Mouse (Mus musculus) hindlimb bud, embryonic 11.5 days (tissue): Measurements from ENCODE around the gene Rsad2.
"Not testable (repeated sequence)": the region's sequence is repeated elsewhere in the genome, so short reads cannot be mapped to it uniquely, and the experiment has no call there.

Experiments
- DNase-seq: peaks from one replicate; pipeline ENCODE4 v3.0.0-alpha.2; 2012; ENCODE audit warnings: low read depth, low spot score; ENCODE audit errors: extremely low spot score

The Rsad2 gene

DNA sequence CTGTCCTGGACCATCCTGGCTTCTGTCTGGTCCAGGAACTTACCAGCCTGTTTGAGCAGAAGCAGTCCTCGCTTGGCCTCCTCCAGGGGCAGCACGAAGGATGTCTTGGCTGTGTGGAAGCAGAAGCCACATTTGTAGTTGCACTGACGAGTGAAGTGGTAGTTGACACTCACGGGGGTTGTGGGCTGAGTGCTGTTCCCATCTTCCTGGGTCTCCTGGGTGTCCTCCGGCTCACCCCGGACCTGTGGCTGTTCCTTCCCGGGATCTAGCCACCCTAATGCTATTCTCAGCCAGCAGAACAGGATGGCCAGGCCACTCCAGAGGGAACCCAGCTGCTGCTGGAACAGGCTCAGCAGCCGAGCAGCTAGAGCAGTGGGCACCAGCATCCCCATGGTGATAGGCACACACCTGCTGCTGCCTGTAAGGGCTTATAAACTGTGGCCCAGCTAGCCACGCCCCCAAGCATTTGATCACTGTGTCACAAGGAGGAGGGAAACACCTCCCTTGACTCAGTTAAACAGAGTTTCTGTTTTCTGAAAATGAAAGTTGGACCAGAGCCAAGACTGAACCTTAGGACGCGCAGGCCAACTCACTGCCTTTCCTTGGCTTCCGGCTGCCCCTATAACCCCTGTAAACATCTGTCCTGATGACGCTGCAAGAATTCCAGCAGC lies at the start of gene Rsad2:
TSS of gene Rsad2 (minus strand) at position 425 of the 671 bp plus-strand sequence.
- no peak for DNase-seq

- no peak for DNase-seq
These were observed 44.8 kb upstream of the Rsad2 start for GRCm38 (mm10) chr12:26501042-26501441.

- DNase-seq, result no peak
These were observed 33.7 kb upstream of the Rsad2 start for GRCm38 (mm10) chr12:26489942-26490341.

DNA sequence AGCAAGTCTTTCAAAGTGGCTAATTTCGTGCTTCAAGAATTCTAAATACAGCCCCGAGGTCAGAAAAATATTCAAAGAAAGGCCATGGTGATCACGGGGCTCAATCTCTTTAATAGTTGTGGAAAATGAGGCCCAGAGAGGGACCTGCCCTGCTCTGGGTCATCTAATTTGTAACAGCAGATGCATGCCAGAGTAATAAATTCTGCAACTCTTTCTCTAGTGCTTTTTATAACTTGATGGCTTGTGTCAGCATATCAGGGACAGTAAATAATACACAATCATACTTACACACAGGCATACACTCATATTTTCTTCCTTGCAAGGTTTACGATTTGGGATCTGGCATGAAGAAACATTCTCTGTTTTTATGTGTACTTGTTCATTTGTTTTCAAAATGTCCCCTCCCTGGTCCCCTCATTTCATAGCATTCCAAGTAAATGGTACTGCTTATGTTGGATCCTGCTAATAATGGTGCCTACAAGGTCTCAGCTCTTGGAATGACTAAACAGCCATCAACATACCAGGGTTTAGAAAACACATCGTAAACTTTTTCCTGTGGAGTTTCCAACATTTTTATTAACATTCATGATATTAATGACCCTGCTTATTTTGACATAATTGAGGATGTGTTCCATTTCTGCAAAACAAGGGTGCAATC lies 32.5 kb upstream of the Rsad2 start:
- no peak for DNase-seq

DNA sequence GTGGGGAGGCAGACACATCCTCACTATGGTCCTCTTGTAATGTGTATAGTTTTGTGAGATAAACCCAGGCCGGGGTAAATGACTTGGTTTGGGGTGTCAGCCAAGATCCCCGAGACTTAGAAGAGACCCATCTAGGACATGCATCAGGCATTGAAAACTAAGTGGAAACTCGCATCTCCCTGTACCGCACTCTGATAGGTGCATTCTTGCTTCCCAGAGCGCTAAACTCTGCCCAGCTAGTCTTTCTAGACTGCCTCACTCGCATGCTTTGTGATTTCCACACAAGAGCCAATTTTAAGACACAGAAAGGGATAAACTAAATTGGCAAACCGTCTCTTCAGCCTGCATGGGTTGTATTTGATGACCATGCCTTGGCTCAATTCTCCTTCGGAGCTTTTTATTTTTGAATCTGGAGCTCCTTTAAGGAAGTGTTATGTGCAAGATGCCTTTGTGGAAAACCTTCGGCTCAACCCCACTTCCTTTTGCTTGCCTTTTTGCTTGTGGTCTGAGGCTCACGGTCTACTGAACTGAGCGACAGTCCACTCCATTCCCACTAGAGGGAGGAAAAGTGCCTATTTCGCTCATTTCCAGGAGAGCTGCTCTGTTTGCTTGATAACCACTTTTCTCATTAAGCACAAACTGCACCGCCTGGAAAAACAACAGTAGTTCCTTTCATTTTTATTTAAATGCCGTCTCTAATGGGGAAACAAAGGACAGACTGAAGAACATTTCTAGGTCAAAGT lies 31.8 kb upstream of the Rsad2 start:
- DNase-seq, result peak; percentile 62

DNA sequence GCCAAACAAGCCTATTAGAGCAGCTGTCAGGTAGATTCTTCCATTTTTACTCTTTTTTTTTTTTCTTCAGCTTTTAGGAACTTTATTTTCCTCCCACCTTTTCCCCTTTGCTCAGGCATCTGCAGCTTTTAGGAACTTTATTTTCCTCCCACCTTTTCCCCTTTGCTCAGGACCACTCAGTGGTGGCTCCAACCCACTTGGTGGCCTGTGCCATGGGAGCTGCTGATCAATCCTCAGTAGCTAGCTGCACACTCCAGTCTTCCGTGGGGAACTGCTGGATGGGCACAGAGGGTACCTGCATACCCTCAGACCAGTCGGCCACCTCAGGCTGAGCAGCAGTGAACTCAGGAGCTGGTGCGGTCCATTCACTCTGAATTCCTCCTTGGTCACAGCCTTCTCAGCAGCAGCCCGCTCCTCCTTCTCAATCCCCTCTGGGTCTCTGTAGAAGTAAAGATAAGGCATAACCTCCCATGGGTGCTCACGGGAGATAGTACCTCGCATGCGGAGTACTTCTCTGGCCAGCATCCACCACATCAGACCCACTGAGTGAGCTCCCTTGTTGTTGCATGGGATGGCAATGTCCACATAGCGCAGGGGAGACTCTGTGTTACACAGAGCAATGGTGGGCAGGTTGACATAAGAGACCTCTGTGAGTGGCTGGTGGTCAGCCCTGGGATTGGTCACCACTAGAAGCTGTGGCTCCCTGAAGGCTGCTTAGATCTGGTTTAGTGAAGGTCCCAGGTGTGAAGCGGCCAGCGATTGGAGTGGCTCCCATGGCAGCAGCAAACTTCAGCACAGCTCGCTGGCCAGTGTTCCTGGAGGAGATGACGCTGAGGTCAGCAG lies 29.7 kb upstream of the Rsad2 start:
- DNase-seq, result not testable (repeated sequence)

DNA sequence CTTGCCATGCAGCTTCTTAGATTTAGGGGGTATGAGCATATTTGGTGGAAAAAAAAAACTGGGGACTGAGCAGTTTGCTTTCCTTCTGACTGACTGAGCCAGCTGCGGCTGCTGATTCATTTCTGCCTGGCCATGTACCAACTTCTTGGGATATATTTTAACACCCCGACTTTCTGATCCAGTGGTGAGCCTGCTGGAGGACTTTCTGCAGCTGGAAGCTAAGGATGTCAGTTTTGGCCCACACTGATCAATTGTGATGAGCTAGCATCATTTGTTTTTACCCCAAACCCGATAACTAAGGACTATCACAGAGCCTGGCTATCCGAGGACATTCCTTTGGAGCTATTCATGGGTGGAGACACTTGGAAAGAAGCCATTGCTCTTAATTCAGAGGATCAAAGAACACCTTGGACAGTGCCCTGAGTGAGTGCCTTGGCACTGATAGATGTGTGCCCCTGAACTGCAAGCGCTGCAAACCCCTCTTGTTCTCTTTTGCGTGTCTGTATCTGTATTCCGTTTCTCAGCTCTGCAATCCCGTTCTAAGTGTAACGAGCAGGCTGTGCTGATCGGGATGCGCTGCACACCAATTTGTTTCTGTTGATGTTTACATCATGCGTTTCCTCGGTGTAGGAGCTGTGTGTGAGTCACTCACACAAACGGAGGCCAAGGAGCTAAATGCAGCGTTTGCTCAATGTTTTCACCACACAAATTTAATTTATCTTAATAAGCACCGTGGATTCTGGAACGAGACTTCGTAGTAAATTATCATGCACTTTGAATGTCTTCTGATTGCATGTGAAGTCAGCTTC lies 22.1 kb upstream of the Rsad2 start:
- DNase-seq, result no peak

GRCm38 (mm10) chr12:26477198-26477597 lies 20.9 kb upstream of the Rsad2 start:
- no peak for DNase-seq

- no peak for DNase-seq
These were observed 17.5 kb upstream of the Rsad2 start for GRCm38 (mm10) chr12:26473746-26474145.

GRCm38 (mm10) chr12:26472770-26473481 lies 16.7 kb upstream of the Rsad2 start:
- no peak for DNase-seq

GRCm38 (mm10) chr12:26471376-26471775 lies 15.1 kb upstream of the Rsad2 start:
- DNase-seq, result no peak

DNA sequence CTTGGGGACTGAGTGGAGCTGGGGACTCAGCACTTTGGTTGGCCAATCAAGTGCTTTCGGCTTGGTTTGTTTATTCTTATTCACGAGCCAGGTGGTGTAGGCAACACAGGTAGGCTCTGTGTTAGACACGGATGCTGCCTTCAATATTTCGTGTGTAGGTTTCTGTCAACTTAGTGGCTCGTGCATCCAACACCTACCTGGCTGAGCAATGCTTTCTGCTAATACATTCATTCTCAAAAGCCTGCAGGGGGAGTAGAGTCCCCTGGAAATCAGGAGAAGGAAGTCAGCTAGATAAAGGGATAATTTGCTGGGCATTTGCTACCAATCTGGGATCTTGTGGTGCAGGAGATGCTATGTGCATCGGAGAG lies 13.8 kb upstream of the Rsad2 start:
- DNase-seq, result no peak

- no peak for DNase-seq
These were observed 13.1 kb upstream of the Rsad2 start, which contains the start of gene Cmpk2 for GRCm38 (mm10) chr12:26469098-26470041. Cmpk2 (plus strand) TSS chr12:26469204.

GRCm38 (mm10) chr12:26465600-26465999 lies 9.3 kb upstream of the Rsad2 start:
- DNase-seq, result no peak

- no peak for DNase-seq
These were observed 3.8 kb upstream of the Rsad2 start for GRCm38 (mm10) chr12:26460091-26460490.

DNA sequence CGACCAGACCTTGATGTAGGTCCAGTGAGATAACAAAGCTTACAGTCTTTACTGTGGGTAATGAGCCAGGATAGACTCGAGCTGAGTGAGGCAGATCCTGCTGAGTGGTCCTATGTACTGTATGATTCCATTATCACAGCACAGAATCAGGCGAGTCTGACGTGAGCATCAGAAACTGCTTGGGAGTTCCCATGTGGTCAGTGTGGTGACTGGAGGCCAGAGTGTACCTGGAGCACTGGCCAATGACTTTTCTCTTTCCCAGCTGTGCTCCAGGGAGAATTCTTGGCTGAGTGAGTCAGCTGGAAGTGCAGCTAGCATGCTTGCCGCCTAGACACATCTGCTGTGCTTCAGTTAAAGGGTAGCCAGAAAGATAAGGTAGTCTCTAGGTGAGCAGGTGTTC lies 1.6 kb downstream of the Rsad2 start:
- DNase-seq, result no peak

DNA sequence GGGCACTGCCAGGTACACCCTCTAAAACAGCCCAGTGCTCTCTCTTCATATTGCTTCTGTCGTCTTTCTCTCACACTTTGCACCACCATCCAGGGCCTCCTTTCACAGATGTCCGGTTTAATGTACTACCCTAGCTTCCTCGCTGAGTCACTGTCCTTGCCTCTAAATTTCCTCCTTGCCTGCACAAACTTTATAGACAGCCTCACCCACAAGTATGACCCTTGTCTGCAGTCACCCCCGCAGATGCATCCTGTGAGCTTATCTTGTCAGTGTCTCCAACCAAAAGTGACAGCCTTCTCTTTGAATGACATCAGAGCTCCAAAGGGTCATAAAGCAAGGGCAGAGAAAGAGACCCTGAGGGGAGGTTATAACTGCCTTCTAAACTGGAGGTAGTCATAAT lies 3.3 kb downstream of the Rsad2 start:
- DNase-seq, result no peak

- no peak for DNase-seq
These were observed 5.1 kb downstream of the Rsad2 start for GRCm38 (mm10) chr12:26451150-26451549.

GRCm38 (mm10) chr12:26449483-26449882 lies 6.8 kb downstream of the Rsad2 start:
- no peak for DNase-seq
